Mouse (Mus musculus) T-cell, adult 2 months (primary cell): ENCODE results near the gene 9530077C05Rik.
"Not testable (repeated sequence)": the region's sequence is repeated elsewhere in the genome, so short reads cannot be mapped to it uniquely, and the experiment has no call there.

Source experiments
- DNase-seq: peaks from one replicate; pipeline ENCODE4 v3.0.0; 2022; ENCODE audit warnings: low spot score

9530077C05Rik gene

DNA sequence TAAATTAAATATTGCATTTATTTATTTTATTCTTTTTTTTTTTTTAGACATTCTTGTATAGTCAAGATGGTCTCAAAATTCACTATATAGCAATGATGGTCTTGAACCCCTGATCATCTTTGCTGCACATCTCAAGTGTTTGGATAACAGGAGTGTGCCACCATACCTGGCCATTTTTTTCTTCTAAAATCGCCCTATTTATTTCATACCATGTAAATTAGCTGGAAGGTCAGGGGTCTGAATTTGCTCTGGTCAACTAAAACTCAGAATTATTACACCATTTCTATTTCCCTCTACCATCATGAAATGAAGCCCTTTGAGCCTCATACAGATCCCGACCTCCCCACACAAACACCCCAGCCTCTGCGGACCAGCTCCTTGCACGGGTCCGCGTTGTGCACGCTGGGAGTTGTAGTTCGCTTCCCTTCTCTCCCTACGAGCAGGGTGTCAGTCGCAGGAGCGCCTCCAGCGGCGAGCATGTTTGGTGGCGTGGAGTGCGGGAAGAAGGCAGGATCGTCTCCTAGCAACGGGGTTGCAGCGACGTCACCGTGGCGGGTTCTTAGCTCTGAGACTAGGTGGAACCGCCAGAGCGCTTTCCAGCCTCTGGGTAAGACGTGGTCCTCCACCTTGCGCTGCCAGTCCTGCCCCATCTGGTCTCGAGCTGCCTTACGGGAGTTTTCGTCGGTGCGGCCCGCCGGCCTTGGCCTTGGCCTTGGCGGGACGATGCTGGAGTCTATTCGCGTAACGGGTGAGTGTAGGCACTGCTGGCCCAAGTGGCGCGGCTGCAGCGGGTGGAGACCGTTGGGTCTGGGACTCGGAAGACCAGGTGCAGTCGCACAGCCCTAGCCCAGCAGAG, at the start of gene 9530077C05Rik:
TSS of gene 9530077C05Rik (plus strand) at position 512 of the 856 bp plus-strand sequence.
- DNase-seq, result peak; percentile 95

DNA sequence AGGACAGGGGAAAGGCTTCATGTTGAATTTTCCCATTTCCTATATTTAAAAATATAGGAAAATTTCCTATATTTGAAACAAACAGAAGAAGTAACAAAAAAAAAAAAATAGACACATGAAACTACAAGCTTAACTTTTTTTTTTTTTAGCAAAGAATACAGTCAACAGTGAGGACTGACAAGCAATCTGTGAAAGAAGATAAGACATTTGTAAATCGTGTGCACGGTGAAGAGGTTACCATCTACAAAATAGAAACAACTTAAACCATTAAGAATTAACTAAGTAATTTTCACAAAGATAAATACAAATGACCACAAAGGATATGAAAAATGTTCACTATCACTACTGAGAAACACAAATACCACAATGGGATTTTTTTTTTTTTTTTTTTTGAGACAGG, 45.1 kb upstream of the 9530077C05Rik start:
- no peak for DNase-seq

DNA sequence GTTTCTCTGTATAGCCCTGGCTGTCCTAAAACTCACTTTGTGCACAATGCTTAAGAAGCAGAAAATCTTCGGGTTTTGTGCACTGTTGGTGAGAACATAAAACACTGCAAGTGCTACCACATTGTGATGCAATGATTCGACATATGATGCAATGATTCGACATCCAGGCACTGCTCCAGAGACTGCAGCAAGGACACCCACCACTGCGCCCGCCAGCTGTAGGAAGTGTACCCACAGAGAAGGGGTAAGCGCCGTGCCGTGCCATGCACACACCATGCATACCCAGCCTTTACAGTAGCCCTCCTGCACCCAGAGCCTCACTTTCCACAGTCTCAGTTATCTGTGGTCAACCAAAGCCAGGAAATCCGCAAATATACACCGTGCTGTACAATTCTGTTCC, 44.7 kb upstream of the 9530077C05Rik start:
- no peak for DNase-seq

DNA sequence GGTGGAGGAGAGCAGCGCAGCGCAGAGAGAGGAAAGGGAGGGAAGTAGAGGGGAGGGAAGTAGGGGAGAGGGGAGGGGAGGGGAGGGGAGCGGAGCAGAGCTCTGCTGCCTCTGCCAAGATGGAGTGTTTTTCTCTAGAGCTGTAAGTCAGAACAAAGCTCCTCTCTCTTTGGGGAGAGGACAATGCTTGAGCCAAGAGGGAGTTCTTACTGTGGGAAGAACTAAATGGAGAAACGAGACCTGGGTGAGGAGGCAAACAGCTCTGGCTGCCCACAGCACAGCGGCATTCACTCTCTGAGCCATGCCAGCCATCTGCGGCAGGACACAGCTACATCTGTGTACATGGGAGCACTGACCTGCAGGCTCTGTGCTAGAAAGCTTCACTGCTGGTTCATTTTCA, 43.3 kb upstream of the 9530077C05Rik start:
- no peak for DNase-seq

DNA sequence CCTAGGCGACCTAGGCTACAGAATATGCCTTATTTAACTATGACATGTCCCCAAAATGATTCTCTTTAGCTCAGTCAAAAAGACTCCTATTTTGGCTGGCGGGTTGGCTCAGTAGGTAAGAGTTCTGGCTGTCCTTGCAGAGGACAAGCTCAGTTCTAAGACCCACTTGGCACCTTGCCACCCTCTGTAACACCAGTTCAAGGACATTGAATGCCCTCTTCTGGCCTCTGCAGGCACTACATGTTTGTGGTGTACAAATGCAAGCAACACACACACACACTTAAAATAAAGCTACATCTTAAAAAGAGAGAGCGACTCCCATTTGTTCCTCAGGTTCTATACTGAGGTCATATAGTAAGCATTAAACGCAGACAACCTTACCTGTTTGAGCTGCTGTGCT, 38.6 kb upstream of the 9530077C05Rik start:
- DNase-seq, result no peak

DNA sequence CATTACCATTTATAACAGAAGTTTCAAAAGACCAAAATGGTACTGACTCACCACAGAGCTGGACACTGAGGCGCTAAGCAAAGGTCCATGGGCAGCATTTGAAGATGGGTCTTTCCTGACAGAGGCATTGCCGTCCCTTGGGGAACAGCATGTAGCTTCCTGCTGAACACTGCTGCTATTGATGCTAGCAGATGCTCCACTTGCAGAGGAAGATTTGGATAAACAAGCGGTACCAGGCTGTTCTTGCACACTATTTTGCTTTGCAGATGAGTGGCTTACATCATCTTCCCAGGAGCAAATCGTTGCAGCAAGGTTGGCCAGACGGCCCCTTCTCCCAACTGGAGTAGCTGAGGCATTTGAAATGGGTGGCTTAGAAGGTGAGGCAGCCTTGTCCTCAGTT, 35.2 kb upstream of the 9530077C05Rik start:
- no peak for DNase-seq

DNA sequence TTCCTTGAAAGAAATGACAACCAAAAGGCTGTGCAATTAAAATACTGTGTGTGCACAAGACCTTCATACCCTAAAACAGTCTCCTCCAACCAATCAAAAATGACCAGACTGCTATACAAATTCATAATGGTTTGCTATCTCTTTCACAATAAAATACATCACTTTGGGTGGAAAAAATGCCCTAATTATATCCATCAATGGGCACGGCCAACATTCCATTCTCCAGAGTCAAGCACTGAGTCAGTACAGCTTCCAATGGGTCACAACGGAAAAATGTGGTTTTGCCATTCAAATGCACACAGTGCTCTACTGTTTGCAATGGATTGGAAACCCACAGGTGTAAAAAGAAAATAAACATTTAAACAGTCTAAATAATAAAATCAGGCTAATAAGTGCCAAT, 25.4 kb upstream of the 9530077C05Rik start:
- DNase-seq, result no peak

DNA sequence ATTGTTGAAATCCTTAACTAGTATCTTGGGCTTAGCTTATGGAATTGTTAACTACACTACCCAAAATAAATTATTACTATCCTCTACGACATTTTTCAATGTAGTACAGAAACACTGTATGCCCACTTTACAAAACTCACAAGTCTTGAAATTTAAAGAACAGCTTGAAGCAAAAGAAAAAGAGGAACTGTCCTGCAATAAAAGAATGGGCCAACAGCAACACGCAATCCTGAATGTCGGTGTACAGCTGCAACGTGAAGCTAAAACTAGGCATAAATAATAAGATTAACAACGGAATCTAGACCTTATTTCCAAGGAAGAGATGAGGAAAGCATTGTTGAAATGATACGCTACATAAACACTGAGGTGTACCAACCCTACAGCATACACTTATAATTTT, 23.4 kb upstream of the 9530077C05Rik start:
- DNase-seq, result no peak

DNA sequence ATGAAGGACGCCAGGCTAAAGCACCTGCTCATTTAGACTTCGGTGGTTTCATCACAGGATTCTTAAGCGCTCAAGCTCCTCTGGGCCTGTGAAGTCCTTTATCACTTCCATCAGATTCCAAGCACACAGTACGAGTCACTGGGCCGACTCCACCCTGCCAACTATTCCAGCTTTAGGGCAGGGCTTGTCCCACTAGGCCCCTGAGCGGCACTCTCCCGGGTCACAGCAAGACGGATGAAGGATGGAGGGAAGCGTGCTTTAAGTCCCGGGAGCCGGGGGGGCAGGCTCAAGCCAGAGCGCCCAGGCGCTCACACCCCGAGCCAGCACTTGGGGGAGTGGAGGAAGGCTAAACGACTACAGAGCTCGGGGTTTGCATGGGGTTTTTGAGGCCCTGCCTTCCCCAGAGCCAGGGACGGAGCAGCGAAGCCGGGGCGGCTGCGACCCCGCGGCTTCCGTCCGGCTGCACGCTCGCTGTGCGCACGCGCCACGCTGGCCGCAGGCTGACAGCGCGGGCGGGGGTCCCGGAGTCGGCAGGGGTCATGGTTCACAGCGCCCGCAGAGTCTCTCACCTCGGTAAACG, 22.8 kb upstream of the 9530077C05Rik start:
- no peak for DNase-seq

DNA sequence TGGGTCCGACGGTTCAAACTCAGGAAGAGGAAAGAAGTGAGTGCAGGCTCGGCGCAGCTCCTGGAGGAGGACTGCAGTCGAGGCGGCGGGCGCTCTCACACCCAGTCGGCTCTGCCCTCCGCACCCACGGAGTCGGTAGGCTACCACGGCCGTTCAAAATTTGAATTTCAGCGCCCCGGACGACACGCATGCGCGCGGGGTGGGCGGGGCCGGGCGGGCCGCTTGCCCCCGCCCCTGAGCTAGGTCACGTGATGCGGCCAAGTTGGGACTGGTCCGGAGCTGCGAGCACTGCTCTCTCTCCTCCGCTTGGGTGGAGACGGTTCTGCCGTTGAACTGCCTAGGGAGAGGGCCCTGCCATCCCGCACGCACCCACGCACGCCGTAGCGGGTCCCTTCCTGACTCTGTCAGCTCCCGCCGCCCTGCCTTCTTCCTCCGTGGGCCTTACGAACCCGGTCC, 22.3 kb upstream of the 9530077C05Rik start, which contains the start of gene Anln:
TSS of gene Anln (minus strand) at position 168 of the 456 bp plus-strand sequence.
- DNase-seq, result peak; percentile 89

DNA sequence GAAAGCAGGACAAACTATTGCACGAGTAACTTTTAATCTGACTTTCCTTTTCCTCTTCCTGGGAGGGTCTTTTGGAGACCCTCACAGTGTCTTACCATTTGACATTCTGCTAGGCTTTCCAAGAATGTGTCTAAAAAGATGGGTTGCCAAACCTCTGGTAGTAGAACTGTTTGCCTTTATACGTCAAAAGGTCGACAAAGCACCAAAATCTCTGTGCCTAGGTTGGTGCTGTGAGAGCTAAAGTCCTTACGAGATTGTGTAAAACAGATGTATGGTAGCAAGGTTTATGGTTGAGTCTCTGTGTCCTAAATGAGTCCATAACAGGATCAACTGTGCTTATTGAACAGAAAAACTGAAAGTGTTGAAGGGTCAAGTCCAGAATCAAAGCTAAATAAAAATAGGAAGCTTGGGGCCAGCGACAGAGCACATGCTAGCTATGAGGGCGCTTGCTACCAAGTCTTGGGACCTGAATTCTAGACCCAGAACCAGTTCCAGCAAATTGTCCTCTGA, 21.5 kb upstream of the 9530077C05Rik start:
- DNase-seq, result no peak

DNA sequence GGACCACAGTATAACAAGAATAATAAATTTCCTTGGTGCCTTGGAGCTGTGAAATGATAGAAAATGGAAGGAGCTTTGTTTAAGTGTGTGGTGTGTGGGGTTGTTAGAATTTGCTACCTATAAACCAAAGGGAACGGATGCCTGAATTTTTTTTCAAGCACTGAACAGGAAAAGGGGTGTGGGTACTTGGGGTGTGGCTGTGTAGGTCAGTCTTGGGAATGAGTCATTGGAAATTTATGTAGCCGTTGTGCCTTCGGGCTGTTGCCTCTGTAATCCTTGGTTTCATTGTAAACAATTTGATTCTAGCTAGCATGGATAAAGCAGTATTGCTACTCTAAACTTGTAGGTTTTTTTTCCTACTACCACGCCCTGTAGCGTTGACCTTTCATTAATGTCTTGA, 20.9 kb upstream of the 9530077C05Rik start:
- DNase-seq, result no peak

DNA sequence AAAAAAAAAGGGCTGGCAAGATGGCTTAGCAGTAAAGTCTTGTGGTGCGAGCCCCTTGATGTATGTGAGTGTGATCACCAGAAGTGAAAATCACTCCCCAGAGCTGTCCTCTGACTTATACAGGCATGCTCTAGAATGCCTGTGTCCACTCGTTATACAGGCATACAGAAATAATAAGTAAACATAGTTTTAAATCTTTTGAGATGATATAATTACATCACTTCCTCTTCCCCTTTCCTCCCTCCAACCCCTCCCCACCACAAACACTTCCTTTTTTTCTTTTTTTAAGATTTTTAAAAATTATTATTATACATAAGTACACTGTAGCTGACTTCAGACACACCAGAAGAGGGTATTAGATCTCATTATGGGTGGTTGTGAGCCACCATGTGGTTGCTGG, 16.6 kb upstream of the 9530077C05Rik start:
- DNase-seq, result no peak

DNA sequence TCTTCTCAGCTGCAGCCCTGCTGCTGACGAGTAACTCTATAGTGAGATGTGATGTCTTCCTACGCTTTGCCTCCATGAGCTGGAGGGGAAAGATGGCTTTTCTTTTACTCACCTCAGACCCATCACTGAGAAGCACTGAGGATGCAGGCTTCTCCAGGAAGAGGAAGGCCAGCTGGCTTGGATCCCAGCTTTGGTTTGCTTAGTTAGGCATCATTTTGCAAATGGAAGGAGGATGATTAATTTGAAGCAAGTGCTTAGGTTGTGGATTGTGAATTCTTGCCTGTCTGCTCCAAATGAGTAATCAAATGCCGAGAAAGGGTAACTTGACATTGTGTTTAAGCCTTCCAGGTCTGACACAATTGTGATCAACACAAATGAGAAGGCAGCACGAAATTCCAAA, 12.3 kb upstream of the 9530077C05Rik start:
- DNase-seq, result no peak

DNA sequence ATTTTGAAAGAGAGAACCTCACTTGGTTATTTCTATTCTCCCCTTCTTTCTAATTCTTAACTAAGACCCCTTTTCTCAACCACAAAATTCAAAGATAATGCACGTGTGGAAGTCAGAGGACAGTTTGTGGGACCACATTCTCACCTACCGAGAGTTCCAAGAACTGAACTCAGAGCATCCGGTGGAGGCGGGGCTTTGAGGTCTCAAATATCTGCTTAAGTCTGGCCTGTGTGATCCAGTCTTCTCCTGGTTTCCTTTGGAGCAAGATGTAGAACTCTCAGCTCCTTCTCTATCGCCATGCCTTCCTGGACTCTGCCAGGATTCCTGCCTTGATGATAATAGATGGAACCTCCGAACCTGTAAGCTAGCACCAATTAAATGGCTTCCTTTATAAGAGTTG, 9.3 kb upstream of the 9530077C05Rik start:
- DNase-seq, result no peak

DNA sequence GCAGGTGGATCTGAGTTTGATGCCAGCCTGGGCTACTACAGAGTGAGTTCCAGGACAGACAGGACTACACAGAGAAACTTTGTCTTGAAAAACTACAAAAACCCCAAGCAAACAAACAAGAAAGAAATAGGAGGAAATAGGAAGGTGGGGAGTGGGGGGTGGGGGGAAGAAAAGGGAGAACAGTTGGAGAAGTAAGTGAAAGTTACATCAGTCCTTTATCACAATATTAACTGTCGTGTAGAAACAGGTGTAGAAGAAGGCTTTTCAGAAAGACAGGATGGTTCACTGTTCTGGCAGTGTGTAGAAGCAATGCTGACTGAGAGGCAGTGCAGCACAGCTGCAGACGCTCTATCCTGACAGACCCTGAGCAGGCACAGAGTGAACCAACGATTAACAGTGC, 8.3 kb upstream of the 9530077C05Rik start:
- no peak for DNase-seq

DNA sequence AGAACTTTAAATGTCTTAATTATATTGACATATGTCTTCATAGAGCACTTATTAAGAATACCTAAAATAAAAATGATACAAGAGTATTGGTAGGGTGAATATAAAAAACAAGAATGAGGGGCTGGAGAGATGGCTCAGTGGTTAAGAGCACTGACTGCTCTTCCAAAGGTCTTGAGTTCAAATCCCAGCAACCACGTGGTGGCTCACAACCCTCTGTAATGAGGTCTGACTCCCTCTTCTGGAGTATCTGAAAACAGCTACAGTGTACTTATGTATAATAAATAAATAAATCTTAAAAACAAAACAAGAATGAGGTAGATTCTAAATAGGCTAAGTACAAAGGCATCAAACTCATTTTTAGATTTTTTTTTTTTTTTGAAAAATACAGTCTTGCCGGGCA, 7.8 kb upstream of the 9530077C05Rik start:
- DNase-seq, result not testable (repeated sequence)

DNA sequence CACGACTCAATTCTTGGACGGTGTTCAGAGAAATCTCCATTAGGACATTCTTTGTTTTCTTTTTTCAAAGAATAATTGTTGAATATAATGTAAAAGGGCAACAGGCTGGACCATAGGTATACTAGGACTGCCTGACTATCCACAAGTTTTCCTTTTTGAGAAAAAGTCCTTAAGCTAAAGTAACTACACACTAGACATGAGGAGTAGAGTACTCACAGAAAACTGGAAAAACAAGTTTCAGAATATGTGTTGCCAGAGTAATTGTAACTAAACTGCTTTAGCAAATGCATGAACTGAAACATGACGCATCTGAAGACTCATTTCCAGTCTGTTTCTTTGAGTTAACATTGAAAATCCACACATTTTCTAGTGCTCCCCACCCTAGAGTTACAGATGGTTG, 5.9 kb upstream of the 9530077C05Rik start:
- no peak for DNase-seq

DNA sequence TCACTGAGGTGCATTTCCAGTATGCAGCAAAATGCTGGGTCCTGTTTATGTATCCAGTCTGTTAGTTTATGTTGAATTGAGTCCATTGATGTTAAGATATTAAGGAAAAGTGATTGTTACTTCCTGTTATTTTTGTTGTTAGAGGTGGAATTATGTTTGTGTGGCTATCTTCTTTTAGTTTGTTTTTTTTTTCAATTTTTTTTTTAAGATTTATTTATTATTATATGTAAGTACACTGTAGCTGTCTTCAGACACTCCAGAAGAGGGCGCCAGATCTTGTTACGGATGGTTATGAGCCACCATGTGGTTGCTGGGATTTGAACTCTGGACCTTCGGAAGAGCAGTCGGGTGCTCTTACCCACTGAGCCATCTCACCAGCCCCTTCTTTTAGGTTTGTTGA, 3.7 kb upstream of the 9530077C05Rik start:
- DNase-seq, result not testable (repeated sequence)

DNA sequence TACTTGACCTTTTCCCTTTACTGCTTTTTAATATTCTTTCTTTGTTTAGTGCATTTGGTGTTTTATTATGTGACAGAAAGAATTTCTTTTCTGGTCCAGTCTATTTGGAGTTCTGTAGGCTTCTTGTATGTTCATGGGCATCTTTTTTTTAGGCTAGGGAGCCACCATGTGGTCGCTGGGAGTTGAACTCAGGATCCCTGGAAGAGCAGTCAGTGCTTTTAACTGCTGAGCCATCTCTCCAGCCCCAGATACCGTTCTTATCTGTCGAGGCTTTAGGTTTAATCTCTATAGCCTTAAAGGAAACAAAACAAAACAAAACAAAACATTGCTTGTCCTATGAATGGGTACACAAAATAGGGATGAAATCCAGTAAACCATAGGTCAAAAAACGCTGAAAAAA, 3.0 kb upstream of the 9530077C05Rik start:
- DNase-seq, result not testable (repeated sequence)

DNA sequence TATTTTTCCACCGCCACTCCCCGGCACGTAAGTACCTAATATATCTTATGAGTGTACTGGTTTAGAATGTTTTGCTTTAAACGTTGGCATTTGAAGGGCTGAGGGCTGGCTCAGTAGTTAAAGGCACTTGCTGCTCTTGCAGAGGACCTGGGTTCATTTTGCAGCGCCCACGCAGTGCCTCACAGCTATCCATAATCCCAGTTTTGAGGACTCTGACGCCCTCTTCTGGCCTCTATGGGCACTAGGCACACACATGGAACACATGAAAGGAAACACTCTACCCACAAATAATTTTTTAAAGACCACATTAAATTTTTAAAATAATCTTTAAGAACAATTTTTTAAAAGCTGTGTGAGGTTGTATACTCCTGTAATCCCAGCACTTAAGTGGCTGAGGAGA, 1.8 kb upstream of the 9530077C05Rik start:
- DNase-seq, result no peak

DNA sequence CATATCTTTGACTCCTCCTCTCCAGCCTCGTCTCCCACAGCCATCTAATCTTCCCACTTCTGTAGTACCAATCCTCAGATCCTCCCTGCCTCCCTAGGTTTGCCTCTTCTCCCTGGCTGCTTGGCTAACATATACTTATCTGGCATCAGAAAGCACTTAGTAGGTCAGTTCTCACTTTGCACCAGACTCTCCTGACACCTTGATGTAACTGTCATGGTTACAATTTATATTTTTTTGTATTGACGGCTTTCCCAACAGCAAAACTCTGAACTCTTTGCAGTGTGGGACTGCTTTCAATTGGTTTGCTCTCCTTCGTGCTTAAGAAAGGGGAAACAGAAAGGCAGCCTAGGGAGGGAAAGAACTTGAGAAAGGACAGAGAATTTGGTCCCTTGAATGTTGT, 4.9 kb downstream of the 9530077C05Rik start:
- no peak for DNase-seq

DNA sequence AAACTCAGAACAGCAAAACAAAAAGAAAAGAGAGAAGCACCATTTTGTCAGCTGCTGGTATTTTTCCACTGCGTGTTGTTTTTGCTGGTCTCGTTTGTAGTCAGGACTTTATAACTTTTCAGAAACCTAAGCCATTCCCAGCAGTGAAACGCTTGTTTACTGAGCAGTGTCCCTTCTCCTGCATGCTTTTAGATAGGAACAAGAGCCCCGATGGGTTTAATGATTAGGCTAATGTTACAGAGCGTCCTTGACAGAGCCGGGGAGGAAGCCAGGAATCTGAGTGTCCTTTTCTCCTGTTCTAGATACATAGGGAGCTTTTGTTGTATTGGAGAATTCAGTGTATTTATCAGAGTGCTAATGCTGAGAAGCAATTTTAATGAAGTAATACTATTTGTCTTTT, 6.2 kb downstream of the 9530077C05Rik start:
- DNase-seq, result no peak
